ENCODE assay signal across 8 mouse cellular contexts in genomic region chr7:41499389-41500049, GRCm38 (mm10). TPM values are rescaled to one million over a fixed set of nuclear protein-coding genes. Genes with fewer than 3 reads are reported as not detected.
DNase-seq lines count a peak whose midpoint lies in the region; ATAC-seq and TF ChIP-seq lines count a peak whose summit lies in the region.

TSS of gene Gm20449 (minus strand) at chr7:41499417.
TSS of gene AW146154 (minus strand) at chr7:41499890.

- DNase-seq in CD4-positive helper T cell, adult 2 months (ENCODE audit: low read depth, low spot score): peak; percentile 92
- peak; percentile 86 for DNase-seq in brain, embryonic 18.5 days (ENCODE audit: low read depth, low spot score)
- DNase-seq in kidney, postnatal 0 days (ENCODE audit: low spot score): peak; percentile 95
- DNase-seq in liver, embryonic 11.5 days (ENCODE audit: low spot score): peak; percentile 77
- DNase-seq in naive thymus-derived CD4-positive, alpha-beta T cell, adult 2 months (ENCODE audit: low read depth): peak; percentile 91

- H3K4me1 ChIP-seq in heart, embryonic 12.5 days (replicated peaks): no peaks in the 10 kb centered on the region
- H3K4me1 ChIP-seq in kidney, postnatal 0 days (replicated peaks; ENCODE audit: insufficient read depth, low read length): no peaks in the 10 kb centered on the region
- H3K4me1 ChIP-seq in liver, embryonic 11.5 days (replicated peaks; ENCODE audit: control insufficient read depth, insufficient read depth, low read length): no peaks in the 10 kb centered on the region
- no peaks in the 10 kb centered on the region for H3K4me1 ChIP-seq in stomach, embryonic 14.5 days (ENCODE audit: control insufficient read depth, insufficient read depth, low read length)

- 0% methylated on average over 18 of the region's 18 CpGs for WGBS in heart, embryonic 12.5 days
- WGBS in kidney, postnatal 0 days: under 1% methylated on average over 18 of the region's 18 CpGs
- under 1% methylated on average over 18 of the region's 18 CpGs for WGBS in liver, embryonic 11.5 days
- WGBS in stomach, embryonic 14.5 days: 0% methylated on average over 18 of the region's 18 CpGs

- peak within 1 kb of the TSS; percentile 66; the same call in 1 of the 2 replicates for H3K27ac ChIP-seq in heart, embryonic 12.5 days (ENCODE audit: poor library complexity, severe bottlenecking)
- H3K27ac ChIP-seq in kidney, postnatal 0 days: peak within 1 kb of the TSS; percentile 74
- H3K27ac ChIP-seq in liver, embryonic 11.5 days (ENCODE audit: low read depth, low read length): peak within 1 kb of the TSS; percentile 3; the same call in 1 of the 2 replicates
- H3K27ac ChIP-seq in stomach, embryonic 14.5 days (ENCODE audit: low read length): peak within 1 kb of the TSS; percentile 61; the same call in 1 of the 2 replicates

- peak within 1 kb of the TSS; percentile 76 for H3K4me3 ChIP-seq in heart, embryonic 12.5 days
- H3K4me3 ChIP-seq in kidney, postnatal 0 days (replicated peaks; ENCODE audit: low read depth, low read length): peak within 1 kb of the TSS; percentile 60
- peak within 1 kb of the TSS; percentile 59 for H3K4me3 ChIP-seq in liver, embryonic 11.5 days (ENCODE audit: low read depth, low read length)
- H3K4me3 ChIP-seq in stomach, embryonic 14.5 days (ENCODE audit: low read depth, low read length): peak within 1 kb of the TSS; percentile 60

- H3K4me2 ChIP-seq in heart, embryonic 12.5 days: peak within 1 kb of the TSS; percentile 90
- peak within 1 kb of the TSS; percentile 73 for H3K4me2 ChIP-seq in kidney, postnatal 0 days (ENCODE audit: low read length)
- peak within 1 kb of the TSS; percentile 92 for H3K4me2 ChIP-seq in liver, embryonic 11.5 days
- H3K4me2 ChIP-seq in stomach, embryonic 14.5 days (replicated peaks; ENCODE audit: low read depth, low read length): peak within 1 kb of the TSS; percentile 78

- no peaks in the 10 kb centered on the region for H3K27me3 ChIP-seq in heart, embryonic 12.5 days (replicated peaks)
- H3K27me3 ChIP-seq in kidney, postnatal 0 days (ENCODE audit: insufficient read depth, low read length): no peaks in the 10 kb centered on the region
- H3K27me3 ChIP-seq in liver, embryonic 11.5 days (replicated peaks; ENCODE audit: control insufficient read depth, insufficient read depth, low read length): no peaks in the 10 kb centered on the region
- no peaks in the 10 kb centered on the region for H3K27me3 ChIP-seq in stomach, embryonic 14.5 days (ENCODE audit: control insufficient read depth, insufficient read depth, low read length)

- H3K36me3 ChIP-seq in heart, embryonic 12.5 days: peaks cover 8% of the 10 kb centered on the region
- H3K36me3 ChIP-seq in kidney, postnatal 0 days (ENCODE audit: insufficient read depth, low read length): no peaks in the 10 kb centered on the region
- H3K36me3 ChIP-seq in liver, embryonic 11.5 days (ENCODE audit: control insufficient read depth, insufficient read depth, low read length): no peaks in the 10 kb centered on the region; the same call in 1 of the 2 replicates
- H3K36me3 ChIP-seq in stomach, embryonic 14.5 days (ENCODE audit: control insufficient read depth, insufficient read depth, low read length): no peaks in the 10 kb centered on the region

- TF ChIP-seq CTCF in kidney, postnatal 0 days (IDR thresholded peaks at IDR 0.05; ENCODE audit: low read depth): no peak

- peaks cover 5% of the 10 kb centered on the region for H3K9me3 ChIP-seq in heart, embryonic 12.5 days (replicated peaks)
- no peaks in the 10 kb centered on the region for H3K9me3 ChIP-seq in kidney, postnatal 0 days (replicated peaks; ENCODE audit: low read length)
- H3K9me3 ChIP-seq in liver, embryonic 11.5 days (ENCODE audit: control insufficient read depth, low read length): no peaks in the 10 kb centered on the region
- H3K9me3 ChIP-seq in stomach, embryonic 14.5 days (ENCODE audit: control insufficient read depth, low read depth, low read length): peaks cover 2% of the 10 kb centered on the region; the same call in 1 of the 2 replicates

- ATAC-seq in erythroid progenitor cell, adult 5-6 weeks (replicated peaks; ENCODE audit: low FRiP score, poor library complexity, severe bottlenecking): peak; percentile 99
- peak; percentile 98 for ATAC-seq in heart, embryonic 12.5 days (ENCODE audit: insufficient number of reproducible peaks, low FRiP score)
- peak; percentile 98 for ATAC-seq in kidney, postnatal 0 days (replicated peaks; ENCODE audit: low FRiP score, low read depth)
- peak; percentile 97 for ATAC-seq in liver, embryonic 11.5 days (replicated peaks; ENCODE audit: low FRiP score)
- ATAC-seq in stomach, embryonic 14.5 days (ENCODE audit: insufficient number of reproducible peaks, insufficient read depth, low FRiP score, low read depth): peak; percentile 97

- H3K9ac ChIP-seq in heart, embryonic 12.5 days: peak within 1 kb of the TSS; percentile 81
- peak within 1 kb of the TSS; percentile 55 for H3K9ac ChIP-seq in kidney, postnatal 0 days (ENCODE audit: low read depth, low read length)
- peak within 1 kb of the TSS; percentile 68 for H3K9ac ChIP-seq in liver, embryonic 11.5 days (ENCODE audit: low read depth, low read length)
- H3K9ac ChIP-seq in stomach, embryonic 14.5 days (replicated peaks; ENCODE audit: low read depth, low read length): peak within 1 kb of the TSS; percentile 33; the same call in 1 of the 2 replicates

RNA-seq across cellular contexts. Expression of gene Gm20449, which starts in this region (rescaled TPM):
- total RNA-seq in erythroid progenitor cell, adult 5-6 weeks (2015; ENCODE audit: low replicate concordance): not detected in 2 replicates
- total RNA-seq in erythroid progenitor cell, adult 5-6 weeks (2017; ENCODE audit: low replicate concordance): not detected in 2 replicates
- 0.09 and 0.13 TPM in 2 replicates for polyA plus RNA-seq in heart, embryonic 12.5 days (2016; fragmentation: Nextera tagmentation; extraction: Ambion mirVana)
- not detected in 2 replicates for polyA plus RNA-seq in kidney, postnatal 0 days (2015; fragmentation: Nextera tagmentation; extraction: Ambion mirVana)
- polyA plus RNA-seq in liver, embryonic 11.5 days (2014; fragmentation: Nextera tagmentation; extraction: Ambion mirVana): 0.07 TPM in 1 of 2 replicates, not detected in the other
- 0.10 and 0.22 TPM in 2 replicates for polyA plus RNA-seq in stomach, embryonic 14.5 days (2014; fragmentation: Nextera tagmentation; extraction: Ambion mirVana)

RNA-seq across cellular contexts. Expression of gene AW146154, which starts in this region (rescaled TPM):
- total RNA-seq in erythroid progenitor cell, adult 5-6 weeks (2015; ENCODE audit: low replicate concordance): 0.84 and 5.8 TPM in 2 replicates
- total RNA-seq in erythroid progenitor cell, adult 5-6 weeks (2017; ENCODE audit: low replicate concordance): 0.68 and 3.5 TPM in 2 replicates
- 5.9 and 6.7 TPM in 2 replicates for polyA plus RNA-seq in heart, embryonic 12.5 days (2016; fragmentation: Nextera tagmentation; extraction: Ambion mirVana)
- 12.3 and 12.4 TPM in 2 replicates for polyA plus RNA-seq in kidney, postnatal 0 days (2015; fragmentation: Nextera tagmentation; extraction: Ambion mirVana)
- 6.6 and 7.9 TPM in 2 replicates for polyA plus RNA-seq in liver, embryonic 11.5 days (2014; fragmentation: Nextera tagmentation; extraction: Ambion mirVana)
- polyA plus RNA-seq in stomach, embryonic 14.5 days (2014; fragmentation: Nextera tagmentation; extraction: Ambion mirVana): 13.8 and 16.3 TPM in 2 replicates

Comparison
In these comparisons a context has a peak if more than half of its experiments do, and no peak if none do; other contexts are left out.
1. Peak in every context shown above with its lines: DNase-seq, ATAC-seq, H3K4me3 ChIP-seq and H3K27ac ChIP-seq.
2. H3K27ac ChIP-seq: peak in every context shown above with its lines; median percentile 74 in kidney, postnatal 0 days; 66 in heart, embryonic 12.5 days; 61 in stomach, embryonic 14.5 days; 3 in liver, embryonic 11.5 days.